Mouse (Mus musculus) ovary, postnatal 36 days (tissue): ENCODE measurements around the gene Atp2b2.

Source experiments
- DNase-seq: peaks from one replicate; pipeline ENCODE4 v3.0.0; 2022; ENCODE audit warnings: low spot score, mixed read lengths

The Atp2b2 gene

GRCm38 (mm10) chr6:113791012-113791411 lies 251.4 kb downstream of the Atp2b2 start:
- no peak for DNase-seq

GRCm38 (mm10) chr6:113787459-113787968 lies 254.9 kb downstream of the Atp2b2 start:
- no peak for DNase-seq

- DNase-seq = no peak
Observed at GRCm38 (mm10) chr6:113785658-113786057, 256.8 kb downstream of the Atp2b2 start.

- DNase-seq = no peak
Observed at GRCm38 (mm10) chr6:113778229-113778753, 264.1 kb downstream of the Atp2b2 start.

- no peak for DNase-seq
Observed at GRCm38 (mm10) chr6:113768804-113769203, 273.6 kb downstream of the Atp2b2 start.

- peak; percentile 16 for DNase-seq
Observed at GRCm38 (mm10) chr6:113761644-113762043, 280.8 kb downstream of the Atp2b2 start.

GRCm38 (mm10) chr6:113749119-113749685 lies 293.2 kb downstream of the Atp2b2 start:
- DNase-seq = no peak

- DNase-seq = no peak
Observed at GRCm38 (mm10) chr6:113748351-113748750, 294.1 kb downstream of the Atp2b2 start.

GRCm38 (mm10) chr6:113747284-113747683 lies 295.1 kb downstream of the Atp2b2 start:
- DNase-seq = no peak

- DNase-seq = no peak
Observed at GRCm38 (mm10) chr6:113745117-113745516, 297.3 kb downstream of the Atp2b2 start.

GRCm38 (mm10) chr6:113743111-113743510 lies 299.3 kb downstream of the Atp2b2 start:
- DNase-seq = no peak

- no peak for DNase-seq
Observed at GRCm38 (mm10) chr6:113742321-113742720, 300.1 kb downstream of the Atp2b2 start.

GRCm38 (mm10) chr6:113741425-113741824 lies 301.0 kb downstream of the Atp2b2 start:
- DNase-seq = no peak

GRCm38 (mm10) chr6:113740236-113741217 lies 301.9 kb downstream of the Atp2b2 start, which contains the start of gene Sec13:
TSS of gene Sec13 (minus strand) at chr6:113740743.
- DNase-seq = peak; percentile 85

- DNase-seq = no peak
Observed at GRCm38 (mm10) chr6:113737318-113738046, 304.9 kb downstream of the Atp2b2 start.

- DNase-seq = no peak
Observed at GRCm38 (mm10) chr6:113731296-113731695, 311.1 kb downstream of the Atp2b2 start.

GRCm38 (mm10) chr6:113728181-113728580 lies 314.2 kb downstream of the Atp2b2 start:
- no peak for DNase-seq

- DNase-seq = no peak
Observed at GRCm38 (mm10) chr6:113721061-113721460, 321.4 kb downstream of the Atp2b2 start.

- DNase-seq = no peak
Observed at GRCm38 (mm10) chr6:113719878-113720277, 322.5 kb downstream of the Atp2b2 start, which contains the start of gene Ghrl. TSS of gene Ghrl (minus strand) at chr6:113719880.

GRCm38 (mm10) chr6:113717541-113717940 lies 324.9 kb downstream of the Atp2b2 start:
- no peak for DNase-seq

- DNase-seq = no peak
Observed at GRCm38 (mm10) chr6:113714797-113715196, 327.6 kb downstream of the Atp2b2 start.

GRCm38 (mm10) chr6:113714276-113714675 lies 328.1 kb downstream of the Atp2b2 start:
- no peak for DNase-seq
